Mouse (Mus musculus): ENCODE results near the gene Hpn.

Hpn gene

GRCm38 (mm10) chr7:31109796-31110195, 5.3 kb downstream of the Hpn start:
- no peak for DNase-seq

- no peak for DNase-seq
Observed at GRCm38 (mm10) chr7:31109091-31109490, 6.0 kb downstream of the Hpn start.

GRCm38 (mm10) chr7:31107781-31108180, 7.3 kb downstream of the Hpn start:
- DNase-seq: no peak

- no peak for DNase-seq
Observed at GRCm38 (mm10) chr7:31106166-31106565, 8.9 kb downstream of the Hpn start.

- peak; percentile 36 to 37 for DNase-seq
Observed at GRCm38 (mm10) chr7:31105061-31105768, 9.9 kb downstream of the Hpn start.

GRCm38 (mm10) chr7:31100786-31101185, 14.3 kb downstream of the Hpn start:
- no peak for DNase-seq

GRCm38 (mm10) chr7:31099612-31099982, 15.5 kb downstream of the Hpn start:
- DNase-seq: peak in 1 of 2 experiments; percentile 24

- DNase-seq: no peak
Observed at GRCm38 (mm10) chr7:31098697-31099611, 16.1 kb downstream of the Hpn start.

GRCm38 (mm10) chr7:31097583-31098248, 17.4 kb downstream of the Hpn start:
- DNase-seq: peak; percentile 88 to 90

GRCm38 (mm10) chr7:31096892-31097564, 18.1 kb downstream of the Hpn start:
- no peak for DNase-seq

- peak; percentile 55 for DNase-seq
Observed at GRCm38 (mm10) chr7:31094774-31095501, 20.2 kb downstream of the Hpn start.

GRCm38 (mm10) chr7:31089721-31090120, 25.4 kb downstream of the Hpn start:
- peak in 1 of 2 experiments; percentile 11 for DNase-seq

GRCm38 (mm10) chr7:31088206-31088605, 26.9 kb downstream of the Hpn start:
- DNase-seq: no peak

GRCm38 (mm10) chr7:31087262-31087661, 27.8 kb downstream of the Hpn start:
- no peak for DNase-seq

- DNase-seq: no peak
Observed at GRCm38 (mm10) chr7:31086175-31086755, 28.8 kb downstream of the Hpn start.

- DNase-seq: no peak
Observed at GRCm38 (mm10) chr7:31085171-31085570, 29.9 kb downstream of the Hpn start.

GRCm38 (mm10) chr7:31084140-31084539, 30.9 kb downstream of the Hpn start:
- no peak for DNase-seq

- no peak for DNase-seq
Observed at GRCm38 (mm10) chr7:31082831-31083588, 32.1 kb downstream of the Hpn start.

- no peak for DNase-seq
Observed at GRCm38 (mm10) chr7:31082106-31082505, 33.0 kb downstream of the Hpn start.

- DNase-seq: no peak
Observed at GRCm38 (mm10) chr7:31081106-31081505, 34.0 kb downstream of the Hpn start.

- no peak for DNase-seq
Observed at GRCm38 (mm10) chr7:31080611-31081010, 34.5 kb downstream of the Hpn start.
